Mouse (Mus musculus) heart, postnatal 0 days (tissue): ENCODE measurements around the gene BC052040.

ENCODE experiments used
- CTCF ChIP-seq: IDR thresholded peaks from 2 replicates; pipeline ENCODE4 v1.5.1; 2016; ENCODE audit warnings: antibody characterized with exemption, control low read depth, low read depth
- EP300 ChIP-seq: IDR thresholded peaks from 2 replicates; pipeline ENCODE4 v1.6.1; 2016; ENCODE audit warnings: antibody characterized with exemption, low read depth

DNA sequence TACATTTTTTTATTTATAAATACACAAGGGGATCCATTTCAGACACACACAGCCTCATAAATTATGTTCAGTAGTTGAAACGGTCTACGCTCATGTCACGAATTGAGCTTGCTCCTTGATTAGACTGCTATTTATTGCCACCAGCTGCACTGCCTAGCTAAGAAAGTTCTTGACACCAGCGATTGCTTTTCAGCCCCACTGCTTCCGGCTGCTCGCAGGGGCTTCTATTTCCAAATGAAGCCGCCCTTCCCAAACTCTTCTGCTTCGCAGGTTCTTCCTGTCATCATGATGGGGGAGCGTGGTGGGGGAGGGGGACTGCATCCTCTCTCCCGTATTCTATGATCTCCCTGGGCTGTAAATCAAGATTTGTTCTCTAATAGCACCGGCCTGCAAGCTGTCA, 231.8 kb downstream of the BC052040 start:
- TF ChIP-seq CTCF (no peak), EP300 (no peak)
